Mouse (Mus musculus) spleen, postnatal 36 days (tissue): ENCODE results near the gene Polr2a.
A peak's percentile ranks its signal among the peaks of the same experiment; 100 is the strongest.

Experiments
- DNase-seq, 2 experiments: peaks; one replicate each; pipeline ENCODE4 v3.0.0; 2022; ENCODE audit warnings: low spot score in 2 of 2, mixed read lengths in 1 of 2

Polr2a gene

DNA sequence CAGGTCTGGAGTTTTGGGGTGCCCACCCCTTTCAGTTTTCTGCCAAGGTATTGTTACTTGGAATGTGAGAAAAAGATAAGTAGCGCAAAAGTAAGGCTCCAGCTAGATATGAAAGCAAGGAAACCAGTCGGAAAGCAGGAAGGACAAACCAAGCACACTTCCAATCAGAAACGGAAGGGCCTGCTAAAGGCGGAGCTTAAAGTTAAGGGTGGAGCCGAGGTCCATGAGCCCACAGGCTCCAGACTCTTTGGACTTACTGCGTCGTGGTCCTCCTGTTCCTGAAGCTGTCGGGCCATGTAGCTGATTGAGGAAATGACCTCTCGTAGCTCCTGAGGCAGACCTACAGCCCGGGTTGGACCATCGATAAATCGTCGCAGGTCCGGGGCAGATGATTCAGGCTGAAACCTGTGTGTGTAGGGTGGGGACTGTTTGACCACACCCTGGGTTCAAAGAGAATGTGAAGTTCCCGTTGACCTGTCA lies 26.4 kb upstream of the Polr2a start:
- DNase-seq = peak in 1 of 2 experiments; percentile 38

DNA sequence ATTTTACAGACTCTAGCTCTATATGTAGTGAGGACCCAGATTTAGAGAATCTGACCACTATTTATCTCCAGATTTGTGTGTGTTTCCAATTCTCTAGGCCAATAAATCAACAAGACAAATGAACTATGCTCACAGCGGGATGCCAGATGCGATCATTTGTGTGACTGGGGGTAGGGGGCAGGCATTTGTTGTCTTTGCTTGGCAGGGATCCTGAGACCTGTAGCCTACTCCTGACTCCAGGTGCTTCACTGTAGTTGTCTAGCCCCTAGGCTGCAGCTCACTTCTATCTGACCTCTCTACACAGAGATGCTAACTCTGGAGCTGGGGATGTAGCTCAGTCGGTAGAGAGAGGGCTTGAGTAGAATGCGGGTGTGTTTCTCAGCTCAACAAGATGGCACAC lies 23.4 kb upstream of the Polr2a start:
- DNase-seq = no peak

DNA sequence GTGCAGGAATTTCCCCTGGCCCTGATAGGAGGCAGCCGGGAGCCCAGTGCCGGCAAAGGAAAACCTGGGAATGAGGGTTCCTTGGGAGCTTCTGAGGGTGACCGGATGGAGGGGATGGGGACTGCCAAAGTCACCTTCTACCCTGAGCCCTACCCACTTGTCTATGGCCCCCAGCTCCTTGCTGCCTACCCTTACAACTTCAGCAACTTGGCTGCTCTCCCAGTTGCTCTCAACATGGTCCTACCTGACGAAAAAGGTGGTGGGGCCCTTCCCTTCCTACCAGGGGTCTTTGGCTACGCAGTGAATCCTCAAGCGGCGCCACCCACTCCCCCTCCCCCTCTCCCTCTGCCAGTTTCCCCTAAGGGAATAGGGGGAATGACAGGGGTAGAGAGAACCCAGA lies 20.5 kb upstream of the Polr2a start:
- DNase-seq = no peak

DNA sequence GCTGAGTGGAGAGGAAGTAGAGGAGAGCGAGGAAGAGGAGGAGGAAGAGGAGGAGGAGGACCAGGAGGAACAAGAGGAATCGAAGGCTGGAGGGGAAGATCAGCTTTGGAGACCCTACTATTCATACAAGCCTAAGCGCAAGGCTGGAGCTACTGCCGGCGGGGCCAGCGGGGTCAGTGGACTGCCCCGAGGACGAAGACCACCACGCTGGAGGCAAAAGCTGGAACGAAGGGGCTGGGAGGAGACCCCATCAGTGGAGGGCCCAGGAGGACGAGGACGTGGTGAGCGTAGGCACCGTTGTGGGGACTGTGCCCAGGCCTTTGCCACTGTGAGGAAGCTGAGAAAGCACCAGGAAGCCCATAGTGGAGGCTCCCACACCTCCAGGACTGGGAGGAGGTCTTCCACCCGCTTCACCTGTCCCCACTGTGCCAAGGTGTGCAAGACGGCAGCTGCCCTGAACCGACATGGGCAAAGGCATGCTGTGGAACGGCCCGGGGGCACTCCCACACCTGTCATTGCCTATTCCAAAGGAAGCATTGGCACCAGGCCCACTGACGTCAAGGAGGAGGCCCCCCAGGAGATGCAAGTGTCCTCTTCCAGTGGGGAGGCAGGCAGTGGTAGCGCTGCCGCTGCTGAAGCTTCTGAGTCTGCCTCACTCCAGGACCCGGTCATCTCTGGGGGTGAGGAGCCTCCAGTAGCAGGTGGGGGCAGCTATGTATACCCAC lies 20.0 kb upstream of the Polr2a start:
- DNase-seq = no peak

DNA sequence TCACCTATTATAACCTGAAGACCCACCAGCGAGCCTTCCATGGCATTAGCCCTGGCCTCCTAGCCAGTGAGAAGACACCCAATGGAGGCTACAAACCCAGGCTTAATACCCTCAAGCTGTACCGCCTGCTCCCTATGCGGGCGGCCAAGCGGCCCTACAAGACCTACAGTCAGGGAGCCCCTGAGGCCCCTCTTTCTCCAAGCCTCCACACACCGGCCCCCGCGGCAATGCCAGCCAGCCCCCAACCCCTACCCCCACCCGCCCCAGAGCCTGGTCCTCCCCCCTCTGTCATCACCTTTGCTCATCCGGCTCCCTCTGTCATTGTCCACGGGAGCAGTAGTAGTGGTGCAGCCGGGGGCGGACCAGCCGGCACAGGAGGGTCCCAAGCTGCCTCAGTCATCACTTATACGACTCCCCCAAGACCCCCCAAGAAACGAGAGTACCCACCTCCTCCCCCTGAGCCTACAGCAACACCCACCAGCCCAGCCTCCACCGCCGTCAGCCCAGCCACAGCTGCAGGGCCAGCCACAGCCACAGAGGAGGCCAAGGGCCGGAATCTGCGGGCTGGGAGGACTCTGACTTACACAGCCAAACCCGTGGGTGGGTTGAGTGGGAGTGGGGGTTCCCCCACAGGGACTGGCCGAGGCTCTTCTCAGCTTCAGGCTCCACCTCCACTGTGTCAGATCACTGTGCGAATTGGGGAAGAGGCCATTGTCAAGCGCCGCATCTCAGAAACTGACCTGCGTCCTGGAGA lies 19.2 kb upstream of the Polr2a start:
- DNase-seq = no peak

DNA sequence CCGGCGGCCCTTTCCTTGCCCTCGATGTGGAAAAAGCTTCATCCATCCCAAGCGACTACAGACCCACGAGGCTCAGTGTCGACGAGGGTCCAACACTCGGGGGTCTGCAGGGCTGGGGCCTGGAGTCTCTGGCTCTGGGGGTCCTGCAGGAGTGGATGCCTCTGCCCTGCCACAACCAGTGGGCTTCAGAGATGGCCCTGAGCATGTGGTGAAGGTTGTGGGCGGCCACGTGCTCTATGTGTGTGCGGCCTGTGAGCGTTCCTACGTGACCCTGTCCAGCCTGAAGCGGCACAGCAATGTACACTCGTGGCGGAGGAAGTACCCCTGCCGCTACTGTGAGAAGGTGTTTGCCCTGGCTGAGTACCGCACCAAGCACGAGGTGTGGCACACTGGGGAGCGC lies 18.1 kb upstream of the Polr2a start:
- no peak for DNase-seq

DNA sequence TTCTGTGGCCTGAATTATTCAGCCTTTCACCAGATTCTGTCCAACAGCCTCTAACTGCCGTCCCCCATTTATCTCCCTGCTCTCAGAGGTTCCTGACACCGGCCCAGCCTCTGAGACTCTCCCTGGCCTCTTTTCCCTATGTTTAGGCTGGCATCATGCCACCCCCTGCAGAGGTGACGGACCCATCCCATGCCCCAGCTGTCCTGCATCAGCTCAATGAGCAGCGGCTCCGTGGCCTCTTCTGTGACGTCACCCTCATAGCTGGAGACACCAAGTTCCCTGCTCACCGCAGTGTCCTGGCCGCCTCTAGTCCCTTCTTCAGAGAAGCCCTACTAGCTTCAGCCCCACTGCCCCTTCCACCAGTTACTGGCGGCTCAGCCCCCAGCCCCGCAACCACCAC lies 17.3 kb upstream of the Polr2a start:
- DNase-seq = no peak

DNA sequence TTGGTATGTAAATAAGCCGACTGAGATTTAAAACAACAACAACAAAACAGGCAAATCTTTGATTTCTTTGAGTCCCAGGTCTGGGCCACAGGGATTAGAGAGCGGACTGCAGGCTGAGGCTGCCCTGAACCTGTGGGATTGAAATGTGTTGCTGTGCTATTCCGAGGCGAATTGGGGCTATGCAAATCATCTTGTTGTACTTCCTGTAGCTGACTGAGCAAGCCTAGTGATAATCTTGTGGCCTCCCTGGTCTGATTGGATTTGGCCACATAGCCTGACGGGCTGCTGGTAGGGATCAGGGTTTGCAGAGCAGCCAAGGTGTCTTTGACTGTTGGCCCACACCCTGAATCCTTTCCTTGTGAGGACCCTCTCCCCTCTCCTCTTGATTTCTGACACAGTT lies 16.5 kb upstream of the Polr2a start:
- DNase-seq = peak; percentile 37 to 45

DNA sequence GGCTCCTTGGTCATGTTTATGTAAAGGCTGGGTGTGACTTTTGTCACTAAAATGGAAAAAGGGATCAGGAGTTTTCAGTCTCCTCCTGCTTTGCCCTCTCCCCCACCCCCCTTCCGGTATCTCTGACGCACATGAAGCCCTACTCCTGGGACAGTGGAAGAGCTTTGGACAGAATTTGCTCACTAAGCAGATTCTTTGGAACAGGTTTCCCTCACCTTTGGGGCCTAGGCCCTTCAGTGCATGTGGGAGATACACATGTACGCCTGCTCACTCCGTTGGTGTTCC lies 9.1 kb upstream of the Polr2a start:
- DNase-seq = no peak

DNA sequence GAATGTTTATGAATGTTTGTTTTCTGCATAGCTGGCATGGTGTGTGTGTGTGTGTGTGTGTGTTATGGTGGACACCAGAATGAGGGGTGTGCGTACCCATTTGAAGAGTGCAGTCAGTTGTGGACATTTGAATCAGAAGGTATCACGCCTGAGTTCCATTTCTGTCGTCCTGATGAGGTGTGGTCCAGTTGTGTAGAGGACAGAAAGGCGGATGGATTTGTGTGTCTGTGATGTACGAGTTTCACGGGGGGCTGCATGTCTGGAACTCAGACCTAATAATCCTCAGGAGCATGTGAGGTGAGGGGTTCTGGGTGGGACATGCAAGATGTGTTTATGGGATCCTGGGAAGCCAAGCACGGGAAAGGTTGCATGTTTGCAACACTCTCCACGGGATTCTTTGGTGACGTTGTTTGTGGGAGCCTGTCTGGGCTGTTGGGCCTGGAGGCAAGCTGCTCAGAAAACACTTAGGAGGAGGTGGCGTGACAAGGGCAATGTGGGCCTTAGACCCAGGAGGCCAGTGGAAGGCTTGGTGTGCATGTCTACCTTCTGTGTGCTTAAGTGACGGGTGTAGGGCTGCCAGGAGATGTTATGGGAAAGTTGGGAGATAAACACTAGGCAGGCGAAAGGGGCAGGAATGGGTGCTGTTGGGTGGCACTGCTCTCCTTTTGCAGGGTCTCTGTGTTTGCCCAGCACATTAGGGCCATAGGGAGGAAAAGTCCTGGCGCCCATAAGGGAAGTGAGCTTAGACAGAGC lies 8.6 kb upstream of the Polr2a start:
- DNase-seq = no peak

DNA sequence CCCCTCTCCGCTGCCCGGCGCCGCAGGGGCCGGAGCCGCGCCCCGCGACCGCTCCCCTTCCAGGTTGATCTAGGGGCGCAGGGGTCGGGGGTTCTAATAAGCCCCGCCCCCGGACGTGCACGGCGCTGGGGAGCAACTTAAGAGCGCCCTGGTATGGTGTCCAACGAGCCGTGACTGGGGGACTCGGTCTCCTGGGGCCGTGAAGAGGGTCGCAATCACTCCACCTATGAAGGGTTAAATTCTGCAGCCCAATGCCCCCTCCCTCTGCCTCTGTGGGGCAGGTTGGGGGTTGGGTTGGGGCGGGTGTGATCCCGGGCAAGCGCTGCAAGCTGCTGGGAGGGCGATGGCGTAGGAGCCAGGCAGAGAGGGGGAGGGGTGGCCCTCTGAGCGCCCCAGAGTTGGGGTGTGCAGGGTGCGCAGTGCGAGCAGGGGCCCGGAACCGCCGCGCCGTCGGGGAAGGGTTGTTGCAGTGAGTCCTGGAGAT lies 7.7 kb upstream of the Polr2a start:
- DNase-seq = peak; percentile 71 to 77

DNA sequence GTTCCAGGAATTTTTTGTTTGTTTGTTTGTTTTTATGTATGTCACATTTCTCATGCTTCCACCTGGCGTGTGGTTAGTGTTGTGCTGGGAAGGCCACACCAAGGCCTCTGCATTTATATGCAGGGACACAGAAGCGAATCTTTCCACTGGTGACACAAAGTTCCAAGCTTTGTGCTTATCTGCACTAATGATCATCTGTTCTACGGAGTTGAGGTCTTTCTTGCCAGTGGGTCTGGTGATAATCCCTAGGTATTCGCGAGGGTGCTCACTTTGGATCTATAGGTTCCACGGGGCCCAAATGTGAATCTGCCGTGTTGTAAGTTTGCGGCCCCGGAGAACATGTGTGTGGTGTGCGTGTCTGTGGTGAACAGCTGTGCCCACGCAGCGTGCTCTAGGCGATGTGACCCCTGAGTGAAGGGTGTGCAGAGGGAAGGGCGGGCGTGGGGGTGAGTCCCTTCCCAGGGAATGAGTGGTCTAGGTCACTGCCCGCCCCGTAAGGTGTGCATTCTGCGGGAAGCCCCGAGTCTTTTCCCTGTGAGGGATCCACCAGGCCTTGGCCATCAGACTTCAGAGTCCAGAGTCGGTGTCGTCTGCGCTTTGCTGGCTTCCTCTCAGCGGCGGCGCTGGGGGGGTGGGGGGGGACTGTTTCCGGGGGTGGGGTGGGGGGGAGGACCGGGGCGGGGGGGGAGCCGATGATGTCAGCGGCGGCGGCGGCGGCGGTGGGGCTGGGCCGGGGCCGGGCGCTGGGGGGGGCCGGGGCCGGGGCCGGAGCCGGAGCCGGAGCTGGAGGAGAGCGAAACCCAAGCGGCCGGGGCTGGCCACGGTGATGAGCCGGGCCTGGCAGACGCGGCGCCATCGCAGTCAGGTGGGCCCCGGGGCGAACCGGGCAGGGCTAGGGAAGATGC lies 7.0 kb upstream of the Polr2a start, which contains the start of gene Zbtb4:
Gene Zbtb4, plus strand, starts transcription at position 692 of the 905 bp plus-strand sequence.
- peak; percentile 45 to 50 for DNase-seq

DNA sequence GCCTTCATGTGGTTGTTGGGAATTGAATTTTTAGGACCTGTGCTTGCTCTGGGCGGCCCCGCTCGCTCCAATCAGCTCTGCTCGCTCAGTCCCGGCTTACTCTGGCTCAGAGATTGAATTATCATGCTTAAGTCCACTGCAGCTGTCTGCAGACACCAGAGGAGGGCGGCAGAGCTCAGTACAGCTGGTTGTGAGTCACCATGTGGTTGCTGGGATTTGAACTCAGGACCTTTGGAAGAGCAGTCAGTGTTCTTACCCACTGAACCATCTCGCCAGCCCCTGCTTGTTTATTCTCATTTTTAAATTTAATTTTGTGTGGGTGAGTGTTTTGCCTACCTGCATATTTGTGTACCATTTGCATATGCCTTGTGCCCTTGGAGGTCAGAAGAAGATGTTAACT lies 5.1 kb upstream of the Polr2a start:
- DNase-seq = no peak

DNA sequence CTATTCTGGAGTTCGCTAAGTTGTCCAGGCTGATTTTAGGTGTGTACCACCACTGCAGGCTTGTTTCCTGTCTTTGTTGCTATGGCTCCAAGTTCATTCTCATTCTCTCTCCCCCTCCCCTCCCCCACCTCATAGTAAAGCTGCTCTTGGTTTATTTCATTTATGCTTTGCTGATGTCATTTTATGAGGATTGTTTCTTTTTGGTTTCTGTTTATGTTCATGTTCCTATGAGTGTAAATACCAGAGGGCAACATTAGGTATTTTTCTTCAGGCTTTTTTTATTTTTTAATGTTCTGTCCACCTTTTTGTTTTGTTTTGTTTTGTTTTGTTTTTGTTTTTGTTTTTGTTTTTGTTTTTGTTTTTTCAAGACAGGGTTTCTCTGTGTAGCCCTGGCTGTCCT lies 3.4 kb upstream of the Polr2a start, which contains the start of gene Slc35g3:
Gene Slc35g3, minus strand, starts transcription at position 101 of the 400 bp plus-strand sequence.
- DNase-seq = no peak

DNA sequence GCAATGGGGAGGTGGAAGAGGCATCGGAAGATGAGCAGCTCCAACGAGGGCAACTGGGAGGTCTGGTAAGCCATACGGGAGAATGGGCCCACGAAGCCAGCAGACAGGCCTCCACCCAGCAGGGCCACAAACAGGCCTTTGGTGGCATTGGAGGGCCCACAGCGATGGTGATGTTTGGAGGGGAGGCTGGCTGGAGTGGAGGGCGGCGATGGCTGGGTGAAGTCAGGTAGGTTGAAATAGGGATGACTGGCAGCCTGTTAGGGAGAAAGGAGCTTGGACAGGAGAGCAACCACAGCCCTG lies 2.4 kb upstream of the Polr2a start:
- no peak for DNase-seq

DNA sequence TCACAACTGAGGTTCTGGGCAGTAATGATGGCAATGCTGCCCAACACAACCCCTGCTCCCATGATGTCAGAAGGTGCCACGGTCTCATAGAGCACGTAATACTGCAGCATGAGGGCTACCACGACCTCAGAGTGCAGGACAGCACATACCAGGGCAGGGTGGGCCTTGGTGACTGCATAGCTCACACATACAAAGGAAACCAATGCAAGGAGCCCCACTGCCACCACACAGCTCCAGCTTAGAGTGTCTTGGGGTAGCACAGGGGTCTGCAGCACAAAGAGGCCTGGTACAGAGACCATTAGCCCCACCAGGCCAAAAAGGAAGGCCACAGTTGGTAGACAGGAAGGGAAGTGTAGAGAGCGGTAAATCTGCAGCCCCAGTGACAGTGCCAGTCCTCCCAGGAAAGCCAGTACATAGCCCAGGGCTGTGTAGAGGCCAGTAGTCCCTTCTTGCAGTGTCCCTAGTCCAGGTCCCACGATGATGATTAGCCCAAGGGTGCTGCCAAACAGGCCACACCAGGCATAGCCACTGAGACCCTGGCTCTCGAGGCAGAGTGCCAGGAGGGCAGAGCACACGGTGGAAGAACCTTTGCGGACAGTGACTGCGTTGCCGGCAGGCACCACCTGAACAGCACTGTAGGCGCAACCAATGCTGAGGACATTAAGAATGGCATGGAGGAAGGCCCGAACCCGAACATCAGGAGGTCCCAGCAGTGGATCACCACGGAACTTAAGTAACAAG lies 1.9 kb upstream of the Polr2a start:
- DNase-seq = no peak

DNA sequence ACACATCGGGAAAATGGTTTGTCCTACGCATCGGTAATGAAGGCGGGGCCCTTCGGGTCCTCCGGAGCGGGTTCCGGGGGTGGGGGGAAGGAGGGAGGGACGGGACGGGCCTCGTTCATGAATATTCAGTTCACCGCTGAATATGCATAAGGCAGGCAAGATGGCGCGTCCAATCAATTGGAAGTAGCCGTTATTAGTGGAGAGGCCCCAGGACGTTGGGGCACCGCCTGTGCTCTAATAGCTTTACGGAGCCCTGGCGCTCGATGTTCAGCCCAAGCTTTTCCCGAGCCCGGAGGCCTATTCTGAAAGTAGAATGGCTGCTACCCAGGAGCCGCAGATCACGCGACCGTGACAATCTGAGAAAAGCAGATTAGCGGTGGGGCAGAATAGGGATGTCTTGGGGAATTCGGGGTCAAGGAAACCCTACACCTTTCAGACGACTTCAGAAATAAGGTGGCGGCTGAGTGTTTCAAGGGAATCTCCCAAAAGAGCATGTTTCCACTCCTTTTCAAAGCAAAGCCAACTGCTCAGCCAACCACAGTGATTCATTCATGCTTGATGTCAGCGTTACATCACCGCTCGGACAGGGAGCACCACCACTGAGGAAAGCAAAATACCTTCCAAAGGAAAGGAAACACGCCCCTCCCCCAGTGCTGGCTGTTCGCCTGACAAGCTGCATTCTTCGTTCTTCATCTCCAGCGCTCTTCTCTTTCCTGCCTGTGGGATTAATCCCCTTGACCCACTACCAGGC lies 709 bp upstream of the Polr2a start:
- peak; percentile 90 to 92 for DNase-seq

DNA sequence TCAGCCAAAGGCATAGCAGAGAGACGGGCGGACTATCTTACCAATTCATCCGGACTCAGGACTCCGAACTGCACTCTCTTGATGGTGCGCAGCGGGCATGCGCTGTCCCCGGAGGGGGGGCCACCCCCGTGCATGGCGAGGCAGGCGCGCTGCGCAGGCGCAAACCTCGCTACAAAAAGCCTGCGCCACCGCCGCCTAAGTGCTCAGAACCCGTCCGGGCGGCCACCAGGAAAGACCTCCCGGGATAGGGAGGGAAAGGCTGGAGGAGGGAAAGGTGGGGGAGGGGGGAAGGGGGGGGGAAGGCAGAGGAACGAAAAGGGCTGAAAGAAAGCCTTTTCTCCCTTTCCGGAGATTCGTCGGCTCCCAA lies 364 bp downstream of the Polr2a start:
- DNase-seq = peak; percentile 95 to 96

DNA sequence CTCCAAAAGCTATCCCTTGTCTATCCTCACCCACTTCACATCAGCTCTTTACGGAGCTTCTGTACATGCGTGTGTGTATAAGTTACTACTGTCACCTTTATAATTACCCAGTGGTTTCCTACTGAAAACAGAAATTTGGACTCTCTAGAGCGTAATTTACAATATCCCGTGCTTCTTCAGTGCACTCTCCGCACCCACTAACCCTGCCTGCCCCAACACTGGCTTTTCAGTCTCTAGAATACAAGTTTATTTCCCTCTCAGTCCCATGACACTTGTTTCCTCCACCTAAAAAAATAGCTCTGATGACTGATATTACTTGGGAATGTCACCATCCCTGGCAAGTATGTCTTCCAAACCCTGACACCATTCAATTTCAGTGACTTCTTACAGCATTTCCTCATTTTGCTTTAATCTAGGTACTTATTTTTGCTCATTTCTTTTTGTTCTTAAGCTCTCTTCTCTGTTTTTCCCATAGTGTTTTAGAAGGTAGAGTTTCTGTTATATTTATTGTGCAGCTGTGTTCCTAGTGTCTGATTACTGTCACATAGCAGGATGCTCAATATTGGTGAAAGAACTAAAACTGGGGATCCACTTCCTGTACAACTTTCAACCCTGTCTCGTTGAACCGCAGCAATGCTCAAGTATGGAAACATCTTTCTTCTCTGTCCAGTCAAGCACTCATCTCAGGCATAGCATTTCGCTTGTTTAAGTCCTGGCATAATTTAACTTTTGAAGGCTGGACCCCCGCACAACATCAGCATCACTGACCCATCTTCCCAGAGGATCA lies 941 bp downstream of the Polr2a start:
- DNase-seq = no peak
